Mouse (Mus musculus) kidney, adult 9 months (tissue): Measurements from ENCODE around the gene Cfap69.

Source experiments
- DNase-seq: peaks from one replicate; pipeline ENCODE4 v3.0.0; 2022

Cfap69 gene

DNA sequence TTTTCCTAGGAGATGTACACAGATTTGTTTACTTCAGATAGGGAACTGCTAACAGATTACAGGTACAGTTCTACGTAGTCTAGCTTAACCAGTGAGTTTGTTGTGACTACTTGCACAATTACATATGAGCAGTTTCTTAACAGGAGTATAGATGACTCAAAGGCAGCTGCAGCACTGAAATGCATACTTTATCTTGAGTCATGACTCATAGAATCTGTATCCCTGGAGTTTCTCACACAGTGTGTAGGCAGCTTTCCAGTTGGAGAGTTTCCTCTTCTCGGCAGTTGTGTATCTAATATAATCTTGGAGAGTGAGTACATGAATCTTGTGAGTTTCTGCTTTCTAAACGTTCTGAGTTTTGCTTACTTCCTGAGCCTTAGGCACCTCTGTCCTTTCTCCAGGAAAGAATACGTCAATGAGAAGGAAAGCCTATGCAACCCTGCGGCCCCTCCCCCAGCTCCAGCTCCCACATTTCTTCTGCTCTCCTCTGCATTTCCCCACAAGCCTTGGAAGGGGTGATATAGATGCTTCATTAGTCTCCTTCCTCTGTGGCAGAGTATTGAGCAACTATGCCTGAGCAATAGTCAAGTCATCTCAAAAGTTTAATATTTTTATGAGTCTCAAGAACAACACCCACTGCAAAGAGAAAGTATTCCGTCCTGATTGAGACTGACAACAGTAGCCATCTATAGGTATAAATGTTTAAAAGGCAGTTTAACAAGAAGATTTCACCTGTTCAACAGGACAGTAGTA, 15.0 kb downstream of the Cfap69 start:
- no peak for DNase-seq

DNA sequence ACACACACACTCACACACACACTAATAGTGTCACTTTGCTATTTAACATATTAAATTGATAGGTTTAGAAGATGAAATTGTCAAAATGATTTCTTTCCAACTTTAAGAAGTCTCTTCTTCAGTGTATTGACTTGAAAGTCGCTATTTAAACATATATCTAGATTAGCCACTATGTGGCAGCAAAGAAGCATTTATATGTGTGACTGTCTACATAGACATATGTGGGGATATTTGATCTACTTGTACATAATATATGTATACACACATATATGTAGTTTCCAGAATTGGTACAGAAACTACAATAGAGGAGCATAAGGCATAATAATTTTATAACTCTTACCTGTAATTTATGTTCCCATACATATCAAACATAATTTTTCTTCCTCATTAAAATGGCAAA, 17.9 kb downstream of the Cfap69 start:
- peak; percentile 40 for DNase-seq

DNA sequence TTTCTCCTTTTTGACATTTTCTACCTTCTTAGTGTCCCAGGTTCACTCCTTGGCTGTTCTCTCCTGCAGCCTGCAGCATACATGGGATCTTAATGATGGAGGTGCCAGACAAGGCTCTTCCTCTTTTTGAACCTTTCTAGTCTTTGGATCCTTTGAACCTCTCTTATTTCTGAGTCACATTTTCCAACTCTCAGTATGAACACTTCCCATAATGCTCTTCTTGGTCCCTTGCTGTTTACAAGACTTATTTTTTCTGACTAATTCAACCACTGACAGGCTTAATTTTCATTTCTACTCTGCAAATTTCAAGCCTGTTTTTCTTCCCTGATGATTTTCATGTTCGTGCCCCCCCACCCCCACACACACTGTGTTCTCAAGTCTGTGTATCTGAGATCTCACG, 25.5 kb downstream of the Cfap69 start:
- no peak for DNase-seq

DNA sequence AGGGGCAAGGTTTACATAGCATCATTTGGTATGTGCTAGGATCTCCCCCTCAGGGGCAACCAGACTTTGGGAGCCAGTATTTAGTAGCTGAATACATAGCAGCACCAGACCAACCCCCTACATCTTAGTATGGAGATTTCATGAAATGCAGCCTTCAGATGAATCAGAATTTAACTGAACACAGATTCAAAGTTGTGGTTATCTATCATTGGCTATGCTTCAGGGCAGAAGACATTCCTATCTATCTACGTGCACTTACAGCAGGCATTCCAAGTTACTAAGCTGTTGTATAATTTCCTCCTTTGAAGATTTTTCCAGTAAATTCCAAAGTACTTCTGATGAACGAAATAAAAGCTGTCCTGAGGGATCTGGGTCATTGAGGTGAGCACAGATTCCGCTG, 38.5 kb downstream of the Cfap69 start:
- DNase-seq = no peak

DNA sequence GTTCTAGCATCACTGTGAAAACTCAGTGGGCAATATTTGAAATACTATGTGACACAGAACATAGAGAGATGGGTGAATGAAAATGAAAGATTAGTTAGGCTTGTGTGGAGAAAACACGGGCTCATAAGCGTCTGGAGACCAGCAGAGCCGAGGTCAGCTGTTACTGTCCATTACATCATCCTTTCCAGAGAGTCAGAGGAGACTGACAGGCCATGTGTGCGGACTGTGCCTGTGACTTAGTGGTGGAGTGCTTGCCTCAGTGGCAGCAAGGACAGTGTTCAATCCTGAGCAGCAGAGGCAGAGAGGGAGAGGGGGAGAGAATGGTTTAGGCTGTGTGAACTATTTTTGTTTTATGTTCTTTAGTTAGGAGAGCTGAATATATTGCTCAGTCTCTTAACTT, 45.7 kb downstream of the Cfap69 start:
- no peak for DNase-seq

DNA sequence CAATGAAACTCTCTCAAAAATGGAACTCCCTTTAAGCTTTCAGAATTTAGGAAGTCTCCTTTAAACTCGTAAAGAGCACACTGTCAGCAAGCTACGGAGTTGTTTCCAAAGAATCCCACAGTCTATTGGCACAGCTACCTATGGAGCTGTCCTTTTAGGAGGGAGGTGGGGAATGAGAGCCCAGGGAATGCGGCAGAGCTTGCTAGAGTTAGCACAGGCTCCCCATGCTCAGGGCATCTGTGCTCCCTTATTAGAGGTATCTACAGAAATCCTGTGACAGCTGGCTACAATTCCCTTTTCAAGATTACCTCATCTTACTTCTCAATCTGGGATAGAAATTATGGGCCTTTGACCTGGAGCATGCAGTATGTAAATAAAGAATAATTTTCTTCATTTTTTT, 53.5 kb downstream of the Cfap69 start:
- no peak for DNase-seq

DNA sequence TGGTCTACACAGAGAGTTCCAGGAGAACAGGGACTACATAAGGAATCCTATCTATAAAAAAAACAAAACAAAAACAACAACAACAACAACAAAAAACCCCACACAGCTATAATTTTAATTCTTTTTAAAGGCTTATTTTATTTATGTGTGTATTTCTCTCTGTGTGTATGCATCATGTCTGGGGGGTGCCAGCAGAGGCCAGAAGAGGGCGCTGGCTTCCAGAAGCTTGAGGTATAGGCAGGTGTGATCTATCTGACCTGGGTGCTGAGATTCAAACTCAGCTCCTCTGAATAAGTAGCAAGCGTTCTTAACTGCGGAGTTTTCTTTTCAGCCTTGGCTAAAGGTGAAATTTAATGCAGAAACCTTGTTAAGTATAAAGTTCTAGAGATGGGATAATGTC, 76.4 kb downstream of the Cfap69 start:
- no peak for DNase-seq

DNA sequence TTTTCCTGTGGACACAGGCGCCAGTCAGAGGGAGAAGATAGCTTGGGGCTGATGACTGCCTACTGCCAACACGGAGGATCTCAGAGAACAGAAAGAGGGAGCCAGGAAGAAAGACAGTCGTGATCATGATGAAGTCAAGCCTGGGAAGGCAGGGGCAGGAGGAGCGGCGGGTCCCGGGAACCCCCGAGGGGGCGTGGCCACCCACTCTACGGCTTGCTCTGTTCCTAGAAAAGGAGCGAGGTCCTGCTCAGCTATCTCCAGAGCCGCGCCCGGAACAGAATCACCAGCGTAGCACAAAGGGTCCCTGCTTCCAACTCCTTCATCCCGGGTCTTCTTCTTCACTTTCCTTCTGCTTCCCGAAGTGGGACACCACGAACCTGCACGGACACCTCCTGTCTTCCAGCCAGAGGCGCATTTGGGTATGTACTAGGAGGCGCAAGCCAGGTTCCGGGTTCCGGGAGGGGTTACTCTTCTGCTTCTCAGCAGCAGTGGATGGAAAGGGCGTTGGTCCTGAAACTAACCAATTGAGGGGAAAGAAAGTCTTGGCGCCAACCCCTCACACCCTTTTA, 90.2 kb downstream of the Cfap69 start, which contains the start of gene Gm8773:
Gm8773 (plus strand) TSS at position 51 of the 569 bp plus-strand sequence.
- DNase-seq = no peak

DNA sequence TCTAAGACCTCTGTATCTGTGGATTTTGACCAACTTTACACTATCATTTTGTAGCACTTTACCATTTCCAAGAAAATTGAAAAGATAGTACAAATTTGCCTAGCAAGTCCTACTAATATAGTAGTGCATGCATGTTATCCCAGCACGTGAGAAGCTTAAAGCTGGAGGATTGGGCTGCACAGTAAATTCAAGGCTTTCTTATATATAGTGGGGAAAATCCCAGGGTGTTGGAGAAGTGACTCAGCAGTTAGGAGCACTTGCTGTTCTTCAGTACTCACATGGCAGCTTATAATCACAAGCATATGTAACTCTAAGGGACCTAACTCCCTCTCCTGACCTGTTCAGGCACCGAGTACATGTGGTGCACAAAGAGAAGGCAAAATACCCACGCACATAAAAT, 101.6 kb downstream of the Cfap69 start:
- no peak for DNase-seq

DNA sequence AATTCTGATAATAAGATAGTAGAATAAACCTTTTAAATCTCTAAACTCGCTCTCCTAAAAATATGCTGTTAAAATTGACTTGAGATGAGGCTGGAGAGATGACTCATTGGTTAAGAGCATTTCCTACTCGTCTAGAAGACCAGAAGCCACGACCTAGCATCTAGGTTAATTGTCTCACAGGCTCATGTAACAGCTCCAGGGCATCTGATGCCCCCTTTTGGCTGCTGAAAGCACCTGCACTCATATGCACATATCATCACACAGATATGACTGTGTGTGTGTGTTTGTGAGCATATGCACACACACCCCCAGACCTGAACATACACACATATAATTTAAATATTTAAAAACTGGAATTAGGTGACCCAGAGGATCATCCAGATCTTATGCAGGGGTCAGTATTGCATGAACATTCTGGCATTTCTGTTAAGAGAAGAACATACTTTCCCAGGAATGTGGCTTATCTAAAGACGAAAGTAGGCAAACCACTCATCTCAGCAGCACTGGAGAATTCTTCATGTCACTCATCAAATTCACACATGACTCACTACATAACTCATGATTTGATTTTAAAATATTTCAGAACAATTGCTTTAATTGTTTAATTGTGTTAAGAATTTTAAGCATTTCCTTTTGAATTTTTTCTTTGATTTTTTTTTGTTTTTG, 102.9 kb downstream of the Cfap69 start:
- no peak for DNase-seq

DNA sequence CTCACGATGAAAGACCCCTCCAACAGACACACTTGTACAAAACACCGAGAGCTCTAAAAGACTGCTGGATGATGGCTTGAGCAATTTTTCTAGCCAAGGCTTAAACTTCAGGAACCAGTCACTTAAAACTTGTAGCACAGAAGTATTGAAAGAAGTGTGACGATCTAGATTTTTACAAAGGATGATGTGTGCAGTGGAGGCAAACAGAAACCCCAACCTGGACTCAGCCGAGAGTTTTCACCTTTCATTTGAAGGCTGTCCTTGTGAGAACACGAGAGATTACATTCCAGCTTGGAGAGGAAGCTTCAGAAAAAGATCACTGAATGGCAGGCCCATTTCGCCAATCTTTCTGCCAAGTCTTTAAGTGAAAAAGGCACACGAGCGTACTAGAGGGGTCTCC, 104.2 kb downstream of the Cfap69 start:
- no peak for DNase-seq

DNA sequence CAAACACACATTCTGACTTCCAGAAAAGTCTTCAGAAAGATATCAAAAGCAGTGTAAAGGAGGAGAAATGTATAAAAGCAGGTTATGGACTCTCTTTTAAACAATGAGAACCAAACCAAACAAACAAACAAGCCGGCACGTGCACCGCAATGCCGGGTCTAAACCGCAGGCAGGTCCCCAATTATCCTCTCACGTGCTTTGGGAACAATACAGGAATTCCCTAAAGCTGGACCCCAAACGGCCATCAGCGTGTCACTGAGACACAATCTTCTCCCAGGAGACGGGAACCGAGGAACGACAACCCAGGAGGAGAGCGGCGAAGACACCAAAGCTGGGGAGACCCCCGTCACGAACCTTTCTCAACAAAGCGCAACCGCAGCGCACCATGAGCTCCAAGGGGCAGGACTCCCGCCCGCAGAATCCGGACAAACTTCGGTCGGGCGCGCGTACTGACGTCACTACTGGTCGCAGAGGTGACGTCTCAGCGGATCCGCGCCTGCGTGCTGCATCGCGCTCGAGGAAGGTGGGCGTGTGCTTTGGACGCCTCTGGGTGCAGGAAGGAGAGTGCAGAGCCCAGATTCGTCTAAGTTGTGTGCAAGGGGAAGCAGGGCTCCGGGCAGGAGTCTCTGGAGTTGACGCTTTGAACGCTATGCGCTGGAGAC, 104.8 kb downstream of the Cfap69 start, which contains the start of gene Gtpbp10:
Gtpbp10 (minus strand) TSS at position 460 of the 662 bp plus-strand sequence.
- peak; percentile 91 for DNase-seq

DNA sequence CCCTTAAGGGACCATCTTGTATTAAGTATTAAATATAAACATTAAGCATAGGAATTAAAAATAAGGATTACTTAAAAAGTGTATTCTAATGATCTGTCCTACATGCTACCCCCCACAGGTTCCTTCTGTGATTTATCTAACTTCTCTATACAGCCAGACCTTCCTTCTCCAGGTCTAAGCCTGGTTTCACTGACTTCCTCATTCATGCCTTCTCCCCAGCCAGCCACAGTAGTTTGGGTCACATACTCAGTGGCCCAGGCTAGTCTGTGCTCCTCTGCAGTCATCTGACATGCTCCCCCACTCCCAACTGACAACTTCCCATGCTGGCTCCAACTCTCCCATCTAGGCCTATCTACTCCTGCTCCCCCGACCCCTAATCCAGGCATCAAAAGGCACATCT, 112.9 kb downstream of the Cfap69 start:
- no peak for DNase-seq

DNA sequence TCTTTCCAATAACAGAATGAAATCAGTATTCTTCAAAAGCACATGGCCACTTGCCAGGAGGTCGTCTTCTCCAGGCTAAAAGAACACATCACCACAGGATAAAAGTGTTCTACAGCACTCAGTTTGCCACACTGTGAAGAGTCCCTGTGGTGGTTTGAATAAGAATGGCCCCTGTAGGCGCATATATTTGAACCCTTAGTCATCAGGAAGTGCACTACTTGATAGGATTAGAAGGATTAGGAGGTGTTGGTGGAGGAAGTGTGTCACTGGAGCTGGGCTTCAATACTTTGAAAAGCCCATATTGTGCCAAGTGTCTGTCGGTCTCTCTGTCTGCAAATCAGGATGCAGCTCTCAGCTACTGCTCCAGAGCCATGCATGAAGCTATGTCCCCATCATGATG, 123.7 kb downstream of the Cfap69 start:
- no peak for DNase-seq

DNA sequence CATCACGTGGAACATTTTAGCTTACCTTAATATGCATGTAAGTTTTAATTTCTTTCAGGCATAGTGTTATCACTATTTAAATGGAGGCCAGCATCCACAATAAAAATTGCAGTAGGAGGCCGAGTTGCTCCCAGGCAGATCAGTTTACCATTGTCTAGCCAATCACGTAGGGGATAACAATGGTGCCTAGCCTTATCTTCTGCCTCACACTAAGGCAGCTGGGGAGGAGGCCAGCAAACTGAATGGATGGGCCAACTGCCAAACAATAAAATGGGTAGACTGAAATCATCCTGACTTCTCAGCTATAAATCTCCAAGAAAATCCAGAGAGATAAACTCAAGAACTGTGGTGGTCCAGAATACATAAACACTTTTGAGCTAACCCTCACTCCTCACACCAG, 124.3 kb downstream of the Cfap69 start:
- DNase-seq = no peak

DNA sequence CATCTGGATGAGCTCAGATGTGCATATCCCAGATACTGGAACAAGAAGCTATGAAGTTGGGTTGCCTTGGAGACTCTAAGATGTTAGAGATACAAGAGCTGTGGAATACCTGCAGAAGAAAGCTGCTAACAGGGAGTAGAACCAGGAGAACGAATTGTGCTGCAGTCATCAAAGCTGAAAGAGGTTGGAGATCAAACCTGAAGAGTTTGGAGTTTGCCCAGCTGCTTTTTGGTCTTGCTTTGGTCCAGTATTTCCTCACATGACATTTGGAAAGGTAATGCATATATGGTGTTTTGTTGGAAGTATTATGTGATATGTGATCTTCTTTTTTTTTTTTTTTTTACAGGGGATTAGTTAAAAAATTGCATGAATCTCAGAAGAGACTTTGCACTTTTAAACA, 127.9 kb downstream of the Cfap69 start:
- peak; percentile 59 for DNase-seq

DNA sequence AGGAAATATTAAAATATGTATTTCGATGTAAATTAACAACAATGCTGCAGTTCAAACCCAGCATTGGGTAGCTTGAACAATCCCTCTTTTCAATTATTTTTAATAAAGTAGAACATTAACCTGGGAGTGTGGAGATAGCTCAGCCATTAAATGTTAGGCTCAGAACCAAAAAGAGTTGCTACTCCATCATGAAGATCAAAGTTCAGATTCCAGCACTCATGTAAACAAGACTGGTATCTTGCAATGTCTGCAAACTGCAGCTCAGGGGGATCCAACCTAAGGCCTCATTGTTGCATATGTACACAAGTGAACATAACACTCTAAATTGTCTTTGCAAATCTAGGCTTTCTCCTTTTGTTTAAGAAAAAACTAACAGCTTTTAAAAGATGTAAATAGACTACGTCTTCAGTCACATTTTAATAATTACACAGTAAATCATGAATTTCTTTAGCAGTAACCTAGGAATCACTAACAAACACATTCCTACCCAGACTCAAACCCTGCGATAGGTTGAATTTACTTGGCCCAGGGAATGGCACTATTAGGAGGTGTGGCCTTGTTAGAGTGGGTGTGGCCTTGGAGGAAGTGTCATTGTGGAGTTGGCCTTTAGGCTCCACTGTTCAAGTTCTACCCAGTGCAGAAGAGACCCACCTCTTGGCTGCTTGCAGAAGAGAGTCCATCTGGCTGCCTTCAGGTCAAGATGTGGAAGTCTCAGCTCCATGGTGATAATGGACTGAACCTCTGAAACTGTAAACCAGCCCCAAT, 130.2 kb downstream of the Cfap69 start:
- DNase-seq = peak; percentile 89
